Mouse (Mus musculus): ENCODE data around the gene Ccdc57. TPM values are rescaled to one million over a fixed set of nuclear protein-coding genes. Genes with fewer than 3 reads are reported as not detected.
"Not testable (repeated sequence)": the region's sequence is repeated elsewhere in the genome, so short reads cannot be mapped to it uniquely, and the experiment has no call there.

Ccdc57 gene
- total RNA-seq, 2 experiments from 2014 or later, result 2.5 to 4.8 TPM

- DNase-seq, result no peak
Observed at GRCm38 (mm10) chr11:120821076-120821922, 111.4 kb downstream of the Ccdc57 start.

- no peak for DNase-seq
Observed at GRCm38 (mm10) chr11:120820546-120820945, 112.1 kb downstream of the Ccdc57 start.

GRCm38 (mm10) chr11:120819556-120819955 lies 113.1 kb downstream of the Ccdc57 start:
- DNase-seq, result no peak

- no peak for DNase-seq
Observed at GRCm38 (mm10) chr11:120818251-120818650, 114.4 kb downstream of the Ccdc57 start.

- DNase-seq, result no peak
Observed at GRCm38 (mm10) chr11:120817358-120817757, 115.3 kb downstream of the Ccdc57 start.

- DNase-seq, result no peak
Observed at GRCm38 (mm10) chr11:120812068-120812467, 120.6 kb downstream of the Ccdc57 start.

DNA sequence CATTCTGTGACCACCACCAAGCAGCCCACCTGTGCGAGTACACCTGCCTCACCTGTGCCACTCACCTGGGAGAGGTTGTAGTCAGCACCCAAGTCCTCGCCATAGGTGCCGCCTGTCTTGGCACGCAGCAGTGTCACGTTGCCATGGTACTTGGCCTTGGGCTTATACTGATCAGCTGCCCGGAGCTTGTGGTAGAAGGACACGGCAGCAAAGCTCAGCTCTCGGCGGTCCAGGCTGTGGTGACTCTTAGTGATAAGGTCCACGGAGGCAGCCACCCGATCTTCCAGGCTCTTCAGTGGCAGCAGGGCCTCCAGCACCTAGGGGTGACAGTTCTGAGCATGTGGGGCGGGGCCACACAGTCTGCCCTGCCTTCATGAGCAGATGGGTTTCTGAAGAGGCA lies 124.7 kb downstream of the Ccdc57 start:
- no peak for DNase-seq

- no peak for DNase-seq
Observed at GRCm38 (mm10) chr11:120805375-120806298, 127.0 kb downstream of the Ccdc57 start.

GRCm38 (mm10) chr11:120804769-120805168 lies 127.9 kb downstream of the Ccdc57 start:
- no peak for DNase-seq

- no peak for DNase-seq
Observed at GRCm38 (mm10) chr11:120804274-120804673, 128.4 kb downstream of the Ccdc57 start.

DNA sequence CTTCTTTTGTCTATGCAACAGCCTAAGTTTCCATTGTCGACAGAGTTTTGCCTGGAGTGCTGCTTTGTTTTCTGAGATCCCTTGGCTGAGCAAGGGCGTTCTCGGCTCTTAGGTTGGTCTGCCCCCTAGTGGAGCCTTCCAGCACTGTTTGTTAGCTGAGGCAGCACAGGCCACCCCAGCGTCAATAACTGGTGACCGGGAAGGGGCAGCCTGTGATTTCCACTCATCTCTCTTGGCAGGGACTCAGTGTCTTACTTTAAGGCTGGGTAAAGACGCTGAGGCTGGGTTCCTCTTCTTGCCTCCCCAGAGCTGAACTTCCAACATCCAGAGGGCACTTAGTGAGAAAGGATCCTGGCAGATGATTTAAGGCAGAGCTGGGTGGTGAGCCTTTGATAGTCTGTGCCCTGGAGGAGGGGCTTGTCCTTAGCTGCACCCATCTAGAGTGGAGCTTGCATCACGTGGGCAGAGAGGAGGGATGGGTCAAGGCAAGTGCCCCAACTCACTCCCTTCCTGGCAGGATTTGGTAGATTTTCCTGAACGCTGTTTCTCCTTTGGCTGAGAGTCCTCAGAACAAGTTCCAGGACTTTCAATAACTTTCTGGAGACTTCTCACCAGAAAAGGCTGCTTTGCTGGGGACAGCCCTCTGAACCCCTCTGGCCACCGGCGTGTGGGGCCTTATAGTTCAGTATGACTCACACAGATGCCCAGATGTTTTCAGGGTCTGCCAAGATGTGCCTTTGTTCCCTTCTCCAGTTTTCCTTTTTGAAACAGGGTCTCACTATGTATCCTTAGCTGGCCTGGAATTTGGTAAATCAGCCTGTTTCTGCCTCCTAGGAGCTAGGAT lies 132.4 kb downstream of the Ccdc57 start:
- peak; percentile 91 for DNase-seq

DNA sequence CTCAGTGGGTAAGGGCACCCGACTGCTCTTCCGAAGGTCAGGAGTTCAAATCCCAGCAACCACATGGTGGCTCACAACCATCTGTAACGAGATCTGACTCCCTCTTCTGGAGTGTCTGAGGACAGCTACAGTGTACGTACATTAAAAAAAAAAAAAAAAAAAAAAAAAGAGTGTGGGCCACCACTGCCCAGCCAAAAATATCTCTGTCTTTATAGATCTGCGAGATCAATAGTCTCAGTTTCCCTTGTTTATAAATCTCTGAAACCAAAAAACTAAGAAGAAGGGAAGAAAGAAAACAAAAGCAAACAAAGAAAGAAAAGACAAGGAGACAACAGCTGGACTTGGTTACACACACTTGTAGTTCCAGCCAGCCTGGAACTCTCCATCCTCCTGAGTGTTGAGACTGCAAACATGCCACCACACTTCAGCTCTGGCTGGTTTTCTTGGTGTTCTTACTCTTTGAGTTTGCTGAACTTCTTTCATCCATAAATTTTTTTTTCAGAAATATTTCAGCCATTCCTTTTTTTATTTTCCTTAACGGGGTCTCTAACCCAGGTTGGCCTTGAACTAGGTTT lies 133.3 kb downstream of the Ccdc57 start:
- DNase-seq, result no peak

GRCm38 (mm10) chr11:120798244-120798643 lies 134.4 kb downstream of the Ccdc57 start:
- no peak for DNase-seq

GRCm38 (mm10) chr11:120796614-120796946 lies 136.1 kb downstream of the Ccdc57 start:
- DNase-seq, result no peak

- peak; percentile 97 for DNase-seq
Observed at GRCm38 (mm10) chr11:120795756-120796613, 136.7 kb downstream of the Ccdc57 start, which contains the start of gene Dus1l. Dus1l (minus strand) TSS chr11:120796403.

- DNase-seq, result no peak
Observed at GRCm38 (mm10) chr11:120792652-120793051, 140.0 kb downstream of the Ccdc57 start.

DNA sequence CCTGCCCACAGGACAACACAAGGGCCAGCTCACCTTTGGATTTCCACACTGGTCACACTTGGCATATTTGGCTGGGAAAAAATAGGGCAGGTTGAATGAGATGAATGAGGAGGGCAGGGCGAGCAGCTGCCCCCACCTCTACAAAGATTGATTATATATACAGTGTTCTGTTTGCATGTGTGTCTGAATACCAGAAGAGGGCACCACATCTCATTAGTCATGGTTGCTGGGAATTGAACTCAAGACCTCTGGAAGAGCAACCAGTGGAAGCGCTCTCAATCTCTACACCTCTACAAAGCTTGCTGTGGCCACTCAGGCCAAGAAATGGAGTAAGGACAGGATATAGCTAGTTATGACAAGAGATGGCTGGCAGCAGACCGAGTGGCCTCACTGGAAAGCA lies 142.9 kb downstream of the Ccdc57 start:
- DNase-seq, result no peak

GRCm38 (mm10) chr11:120789355-120789754 lies 143.3 kb downstream of the Ccdc57 start:
- no peak for DNase-seq

DNA sequence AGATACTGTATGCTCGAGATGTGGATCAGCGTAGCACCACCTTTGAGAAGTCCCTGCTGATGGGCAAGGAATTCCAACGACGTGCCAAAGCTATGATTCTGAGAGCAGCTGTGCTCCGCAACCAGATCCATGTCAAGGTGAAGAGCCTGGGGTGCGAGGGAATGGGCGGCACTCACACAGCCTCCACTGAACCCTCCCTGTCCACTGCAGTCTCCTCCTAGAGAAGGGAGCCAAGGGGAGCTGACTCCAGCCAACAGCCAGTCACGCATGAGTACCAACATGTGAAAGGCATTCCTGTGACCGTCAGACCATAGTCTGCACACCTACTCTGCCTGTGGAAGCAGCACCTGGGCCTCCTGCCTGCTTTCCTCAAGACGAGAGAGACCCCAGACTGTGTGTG lies 144.2 kb downstream of the Ccdc57 start:
- not testable (repeated sequence) for DNase-seq

DNA sequence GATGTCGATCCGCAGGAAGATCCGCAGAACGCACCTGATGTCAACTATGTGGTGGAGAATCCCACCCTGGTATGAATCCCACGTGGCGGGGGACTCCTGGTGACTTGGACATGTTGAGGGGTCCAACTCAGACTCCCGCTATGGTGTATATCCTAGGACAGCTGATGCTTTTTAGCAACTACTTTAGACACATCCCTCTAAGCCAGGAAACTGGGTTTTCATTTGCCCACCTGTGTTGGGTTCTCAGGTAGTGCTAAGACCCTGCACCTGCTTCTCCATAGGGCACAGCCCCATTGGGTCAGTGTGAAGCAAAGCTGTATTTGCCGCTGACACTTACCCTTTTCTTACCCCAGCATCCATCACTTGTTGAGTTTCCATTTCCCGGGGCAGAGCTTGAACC lies 147.5 kb downstream of the Ccdc57 start:
- DNase-seq, result no peak

All from gastrocnemius, postnatal 10 days (tissue).